Mouse (Mus musculus) liver, postnatal 0 days (tissue): ENCODE results near the gene Atp6v1b1.

ENCODE experiments used
- CTCF ChIP-seq: sonication (generic); IDR thresholded peaks from 2 replicates; pipeline ENCODE4 v1.5.1; 2016; ENCODE audit warnings: antibody characterized with exemption, low read depth
- EP300 ChIP-seq: IDR thresholded peaks from 2 replicates; pipeline ENCODE4 v1.6.1; 2016; ENCODE audit warnings: antibody characterized with exemption, low read depth, mild to moderate bottlenecking

GRCm38 (mm10) chr6:83768485-83768884, 25.7 kb downstream of the Atp6v1b1 start:
- TF ChIP-seq EP300 (no peak), CTCF (no peak)
